Mouse (Mus musculus) fibroblast of lung, adult 2 months (primary cell): ENCODE measurements at regions not wholly inside any gene's neighbourhood (a gene's known extent, or its start where the extent isn't known, plus 50 kb on each side); places are given as distances from the start of the nearest gene placed in this dataset.
"Not testable (repeated sequence)": the region's sequence is repeated elsewhere in the genome, so short reads cannot be mapped to it uniquely, and the experiment has no call there.

Experiments
- DNase-seq: peaks from one replicate; pipeline ENCODE4 v3.0.0-alpha.2; 2011; ENCODE audit warnings: low read depth

DNA sequence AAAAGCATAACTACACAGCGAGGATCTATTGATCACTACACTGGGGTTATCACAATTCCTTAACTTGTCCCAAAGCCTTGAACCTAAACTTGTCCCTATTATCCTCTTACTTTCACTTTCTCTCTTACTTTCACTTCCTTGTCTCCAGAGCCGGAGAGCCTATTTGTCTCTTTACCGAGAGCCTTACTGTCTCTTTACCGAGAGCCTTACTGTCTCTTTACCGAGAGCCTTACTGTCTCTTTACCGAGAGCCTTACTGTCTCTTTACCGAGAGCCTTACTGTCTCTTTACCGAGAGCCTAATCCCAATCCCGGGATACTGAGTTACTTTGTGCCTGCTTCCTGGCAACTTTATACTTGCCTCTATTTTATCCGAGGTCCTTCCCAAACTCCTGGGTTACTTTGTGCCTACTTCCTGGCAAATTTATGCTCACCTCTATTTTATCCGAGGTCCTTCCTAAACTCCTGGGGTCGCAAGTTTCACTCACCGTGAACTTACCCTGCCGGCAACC, 335.3 kb upstream of the Ccng1 start:
- not testable (repeated sequence) for DNase-seq

DNA sequence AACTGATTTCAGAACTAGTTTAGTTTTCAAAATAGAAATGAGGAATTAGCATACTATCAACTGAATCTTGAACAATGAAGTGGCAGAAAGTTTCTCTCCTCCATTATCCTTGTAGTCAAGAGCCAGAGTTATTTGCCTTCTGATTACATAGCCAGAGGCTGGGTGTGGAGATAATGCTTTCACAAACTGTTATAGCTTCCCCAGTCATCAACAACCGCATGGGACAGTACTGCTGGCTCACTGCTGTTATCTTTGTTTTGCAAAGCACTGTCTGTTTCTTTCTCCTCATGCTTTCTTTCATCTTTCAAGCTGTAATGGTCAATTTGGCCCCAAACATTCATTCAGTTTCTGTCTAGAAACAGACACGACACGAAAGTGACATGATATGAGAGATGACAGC, 308.5 kb upstream of the Ccng1 start:
- DNase-seq = no peak

DNA sequence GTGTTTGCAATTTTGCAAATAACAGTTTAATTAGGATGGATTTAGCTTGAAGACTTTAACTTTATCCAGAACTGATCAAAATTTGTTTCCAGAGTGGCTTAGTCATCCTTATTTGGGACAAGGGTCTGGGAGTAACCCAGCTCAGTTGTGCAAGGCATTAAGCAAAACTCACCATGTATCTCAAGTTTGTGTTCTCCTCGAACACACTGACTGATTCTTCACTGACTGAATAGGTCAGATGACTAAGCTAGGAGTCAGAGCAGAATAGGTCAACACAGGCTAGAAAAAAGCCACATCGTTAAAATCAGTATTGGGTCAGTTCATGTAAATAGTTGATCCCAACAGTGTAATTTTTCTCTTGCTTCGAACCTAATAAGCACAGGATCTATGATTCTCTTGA, 302.7 kb upstream of the Ccng1 start:
- DNase-seq = peak; percentile 2

DNA sequence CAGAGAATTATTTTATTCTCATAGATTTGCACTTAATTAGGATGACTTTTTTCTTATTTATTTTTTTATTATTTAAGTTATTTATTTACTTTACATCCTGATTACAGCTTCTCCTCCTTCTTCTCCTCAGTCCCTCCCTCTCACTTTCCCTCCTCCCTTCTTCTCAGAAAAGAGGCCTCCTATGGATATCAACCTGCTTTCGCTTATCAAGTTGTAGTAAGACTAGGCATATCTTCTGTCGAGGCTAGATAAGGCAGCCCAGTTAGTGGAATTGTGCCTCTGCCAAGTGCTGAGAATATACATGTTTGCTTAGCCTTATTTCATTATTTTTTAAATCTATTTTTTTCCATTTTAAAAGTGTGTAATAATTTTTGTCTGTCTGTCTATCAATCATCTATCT, 274.9 kb upstream of the Ccng1 start:
- no peak for DNase-seq

DNA sequence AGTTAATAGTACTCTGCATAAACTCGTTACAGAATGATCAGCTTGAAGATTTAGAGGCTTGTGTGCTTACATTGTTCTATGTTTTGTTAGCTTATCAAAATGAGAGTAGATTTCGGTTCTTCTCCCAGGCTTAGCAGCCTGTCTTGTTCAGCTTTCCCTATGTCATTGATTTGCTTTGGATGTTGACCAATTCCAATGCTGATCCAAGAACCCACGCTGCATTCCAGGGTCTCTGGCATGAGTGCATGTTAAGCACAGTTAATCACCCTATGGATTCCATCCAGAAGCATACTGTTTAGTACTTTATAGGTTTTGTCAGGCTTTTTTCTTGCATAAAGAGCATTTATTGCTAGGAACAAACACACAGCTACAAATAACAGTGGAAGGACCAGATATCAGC, 255.0 kb upstream of the Ccng1 start:
- no peak for DNase-seq

DNA sequence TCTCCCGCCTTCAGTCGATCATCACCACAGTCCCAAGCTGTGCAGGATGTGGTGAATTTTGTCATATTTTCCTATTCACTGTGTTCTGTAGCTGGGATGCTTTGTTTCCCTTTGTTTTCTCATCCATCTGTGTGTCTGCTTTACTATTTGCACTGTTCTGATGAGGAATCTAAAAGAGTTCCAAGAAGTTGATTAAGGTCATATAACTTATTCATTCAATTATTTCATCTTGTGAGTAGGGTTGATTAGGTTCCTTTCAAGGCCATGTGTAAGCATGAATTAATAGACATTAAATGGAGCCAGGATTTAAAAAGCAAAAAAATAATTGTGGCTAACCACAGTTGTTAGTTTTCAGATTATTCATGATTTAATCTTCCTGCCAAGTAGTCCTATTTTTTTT, 217.7 kb upstream of the Ccng1 start:
- no peak for DNase-seq

DNA sequence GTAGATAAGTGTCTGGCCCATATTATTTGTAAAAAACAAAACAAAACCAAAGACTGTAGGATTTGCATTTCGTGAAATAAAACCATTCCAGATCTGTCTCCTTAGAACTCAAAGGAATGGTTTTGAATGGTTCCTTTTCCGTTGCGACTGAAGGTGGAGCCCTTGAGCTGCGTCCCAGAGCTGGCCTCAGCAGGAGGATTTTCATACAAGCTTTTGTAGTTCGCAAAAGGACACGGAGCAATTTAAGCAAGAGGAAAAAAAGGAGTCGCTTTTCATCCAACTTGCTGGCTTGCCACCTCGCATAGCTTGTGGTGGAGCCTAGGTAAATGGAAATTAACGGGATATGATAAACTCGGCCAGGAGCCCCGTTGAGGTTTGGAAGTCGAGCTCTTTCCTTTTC, 172.1 kb upstream of the Ccng1 start:
- peak; percentile 11 for DNase-seq

DNA sequence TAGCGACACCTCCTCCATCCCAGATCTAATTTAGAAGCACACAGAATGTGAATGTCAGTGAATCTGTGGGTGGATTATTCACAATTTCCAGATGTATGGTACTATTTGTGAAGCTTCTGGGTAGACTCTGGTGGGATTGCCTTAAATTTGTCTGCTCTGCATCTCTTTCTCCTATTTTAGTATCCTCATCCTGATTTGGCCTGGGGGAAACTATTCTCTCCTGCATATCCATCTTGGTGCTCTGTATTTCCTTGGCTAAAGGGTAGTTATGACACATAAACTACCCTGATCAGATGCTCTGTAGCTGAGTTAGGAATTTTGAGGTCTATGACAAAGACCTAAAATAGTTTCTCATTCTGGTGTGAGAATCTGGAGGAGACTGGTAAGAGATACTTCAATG, 136.4 kb upstream of the Ccng1 start:
- no peak for DNase-seq

DNA sequence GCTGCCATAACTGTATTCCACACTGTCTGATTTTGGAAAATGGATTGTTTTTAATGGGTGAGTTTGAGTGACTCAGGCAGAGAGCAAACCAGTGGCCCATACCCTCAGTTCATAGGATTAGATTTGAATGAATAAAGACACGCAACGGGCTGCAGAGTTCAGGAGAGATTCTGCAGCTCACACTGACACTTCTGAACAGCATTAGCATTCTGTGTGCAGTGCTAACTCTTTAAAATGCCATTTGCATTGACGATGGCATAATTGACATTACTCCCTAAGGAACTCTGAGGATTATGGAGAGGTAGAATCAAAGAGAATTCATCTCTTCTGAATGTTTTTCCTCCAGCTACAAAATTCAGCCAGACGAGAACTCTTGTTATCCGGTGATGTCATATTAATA, 129.4 kb upstream of the Ccng1 start:
- no peak for DNase-seq

DNA sequence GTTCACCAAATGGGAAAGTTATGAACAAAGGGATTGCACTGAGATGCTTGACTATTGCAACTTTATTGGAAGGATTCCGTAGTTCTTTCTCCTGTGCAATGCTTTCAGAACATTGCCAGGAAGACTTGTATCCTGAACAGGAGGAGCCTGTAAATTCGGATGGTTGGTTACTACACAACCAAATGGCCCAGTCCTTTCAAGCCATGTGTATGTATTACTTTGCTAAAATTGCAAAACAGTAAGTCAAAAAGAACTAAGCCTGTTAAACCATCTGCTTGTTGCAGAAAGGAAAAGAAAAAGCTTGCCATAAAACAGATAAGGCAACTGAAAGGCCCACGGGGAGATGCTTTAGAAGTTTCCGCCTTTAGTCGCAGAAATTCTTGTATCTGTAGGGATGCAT, 124.5 kb upstream of the Ccng1 start:
- no peak for DNase-seq

DNA sequence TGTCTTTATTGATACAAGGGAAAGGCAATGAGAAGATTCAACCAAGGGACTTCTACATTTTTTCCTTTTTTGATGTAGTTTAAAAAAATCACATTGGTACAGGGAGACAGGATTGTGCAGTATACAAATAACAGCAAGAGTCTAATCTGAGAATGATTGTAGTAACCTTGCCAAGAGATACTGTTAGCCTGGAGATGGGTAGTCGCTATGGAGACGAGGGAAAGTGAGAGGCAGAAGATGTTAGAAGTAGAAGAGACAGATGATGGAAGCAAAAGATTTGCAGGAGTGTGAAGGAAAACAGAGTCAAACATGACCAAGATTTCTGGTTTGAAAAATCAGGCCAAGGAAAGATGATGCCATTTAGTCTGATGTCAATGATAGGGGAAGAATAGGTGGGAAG, 117.9 kb upstream of the Ccng1 start:
- no peak for DNase-seq

DNA sequence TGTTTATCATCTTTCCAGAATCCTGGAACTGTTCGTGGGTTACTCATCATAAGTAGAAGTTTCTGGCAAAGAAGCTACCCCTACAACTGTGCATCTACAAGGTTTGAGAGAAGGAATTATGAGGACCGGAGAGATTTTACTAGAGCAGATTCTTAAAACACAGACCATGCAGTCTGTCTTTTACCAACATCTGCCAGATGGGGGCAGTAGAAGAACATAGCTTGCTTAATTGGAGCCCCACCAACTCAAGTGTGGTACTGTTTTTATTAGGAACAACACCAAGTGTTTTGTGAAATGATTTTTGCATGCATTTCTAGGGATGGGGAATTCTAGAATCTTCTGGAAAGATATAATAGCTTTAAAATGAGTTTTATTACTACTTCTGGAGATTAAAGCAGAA, 110.6 kb upstream of the Ccng1 start:
- DNase-seq = no peak

DNA sequence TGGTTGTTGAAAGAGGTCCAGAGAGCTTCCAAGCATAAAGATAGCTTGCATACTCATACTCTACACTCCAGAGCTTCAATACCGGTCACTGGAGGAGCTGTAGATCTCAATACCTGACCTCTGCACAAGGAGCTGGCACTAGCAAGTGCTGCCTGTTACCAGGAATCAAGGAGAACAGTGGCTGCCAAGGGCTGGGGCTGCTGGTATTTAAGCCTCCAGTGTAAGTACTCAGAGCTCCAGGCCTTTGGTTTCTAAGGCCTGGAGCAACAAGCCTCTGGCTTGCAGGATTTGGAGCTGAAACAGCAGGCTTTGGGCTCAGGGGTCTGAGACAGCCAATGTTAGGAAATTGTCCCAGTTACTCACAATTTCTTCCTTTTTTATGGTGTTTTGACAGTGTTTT, 96.2 kb upstream of the Ccng1 start:
- DNase-seq = no peak

DNA sequence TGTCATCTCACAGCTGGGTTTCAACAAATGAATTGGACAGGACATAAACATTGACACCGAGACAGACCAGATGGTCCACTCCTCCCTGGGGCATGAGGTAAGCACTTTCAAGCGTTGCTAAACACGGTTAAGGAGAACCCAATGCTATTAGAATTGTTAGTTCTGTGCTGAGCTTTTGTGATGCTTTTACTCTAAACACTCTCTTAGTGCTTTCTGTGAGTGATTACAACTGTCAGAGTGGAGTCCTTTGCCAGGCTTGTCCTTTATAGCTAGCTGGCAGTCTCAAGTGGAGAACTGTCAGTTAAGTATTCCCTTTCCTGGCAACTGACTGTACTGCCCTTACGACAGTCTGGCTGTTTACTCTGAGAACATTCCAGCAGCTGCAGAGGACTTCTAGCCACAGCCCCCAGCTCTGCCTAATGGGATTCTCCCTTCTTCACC, 95.6 kb upstream of the Ccng1 start:
- no peak for DNase-seq

DNA sequence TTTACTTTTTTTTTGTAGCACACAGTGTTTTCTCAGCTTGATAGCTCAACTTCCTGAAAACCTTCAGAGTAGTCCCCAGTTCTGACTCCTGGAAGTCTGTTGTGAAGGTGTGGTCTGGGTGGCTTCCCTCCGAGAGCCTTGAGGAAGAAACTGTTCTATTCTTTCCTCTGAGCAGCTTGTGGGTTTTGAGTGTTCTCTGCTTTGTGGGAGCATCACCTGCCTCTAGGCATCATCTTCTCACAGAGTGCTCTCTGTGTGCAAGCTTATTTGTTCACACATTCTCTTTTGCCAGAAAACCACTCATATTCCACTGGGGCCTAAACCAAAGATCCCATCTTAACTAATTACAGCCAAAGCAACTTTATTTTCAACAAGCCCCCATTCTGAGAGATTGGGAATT, 91.5 kb upstream of the Ccng1 start:
- DNase-seq = no peak

DNA sequence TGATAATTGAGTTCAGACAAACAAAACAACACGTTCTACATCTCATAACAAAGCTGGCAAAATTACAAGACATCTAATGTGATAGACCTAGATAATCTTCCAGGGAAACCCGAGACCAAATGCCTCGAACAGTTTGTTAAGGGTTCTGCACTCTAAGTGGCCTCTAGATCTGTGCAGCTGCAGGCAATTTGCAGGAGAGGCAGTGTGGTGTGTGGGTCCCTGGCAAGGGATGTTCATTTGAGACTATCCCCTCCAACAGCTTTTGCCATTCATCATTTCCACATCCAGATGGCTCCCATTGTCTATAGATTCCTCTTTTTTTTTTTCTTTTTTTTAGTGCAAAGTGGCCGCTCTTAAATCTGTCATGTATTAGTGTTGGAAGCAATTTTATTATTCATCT, 80.3 kb upstream of the Ccng1 start:
- no peak for DNase-seq
